Mouse (Mus musculus) kidney, adult 9 months (tissue): ENCODE measurements around the gene Zkscan4.
A peak's percentile ranks its signal among the peaks of the same experiment; 100 is the strongest.

ENCODE experiments used
- DNase-seq: peaks from one replicate; pipeline ENCODE4 v3.0.0; 2022

The Zkscan4 gene

GRCm38 (mm10) chr13:21530136-21530535, 51.4 kb downstream of the Zkscan4 start:
- no peak for DNase-seq

GRCm38 (mm10) chr13:21530781-21531201, 52.1 kb downstream of the Zkscan4 start, which contains the start of gene Zkscan8:
Gene Zkscan8 (minus strand): TSS chr13:21531120.
- peak; percentile 91 for DNase-seq
